Mouse (Mus musculus): Measurements from ENCODE around the gene Dpp7.

Dpp7 gene

DNA sequence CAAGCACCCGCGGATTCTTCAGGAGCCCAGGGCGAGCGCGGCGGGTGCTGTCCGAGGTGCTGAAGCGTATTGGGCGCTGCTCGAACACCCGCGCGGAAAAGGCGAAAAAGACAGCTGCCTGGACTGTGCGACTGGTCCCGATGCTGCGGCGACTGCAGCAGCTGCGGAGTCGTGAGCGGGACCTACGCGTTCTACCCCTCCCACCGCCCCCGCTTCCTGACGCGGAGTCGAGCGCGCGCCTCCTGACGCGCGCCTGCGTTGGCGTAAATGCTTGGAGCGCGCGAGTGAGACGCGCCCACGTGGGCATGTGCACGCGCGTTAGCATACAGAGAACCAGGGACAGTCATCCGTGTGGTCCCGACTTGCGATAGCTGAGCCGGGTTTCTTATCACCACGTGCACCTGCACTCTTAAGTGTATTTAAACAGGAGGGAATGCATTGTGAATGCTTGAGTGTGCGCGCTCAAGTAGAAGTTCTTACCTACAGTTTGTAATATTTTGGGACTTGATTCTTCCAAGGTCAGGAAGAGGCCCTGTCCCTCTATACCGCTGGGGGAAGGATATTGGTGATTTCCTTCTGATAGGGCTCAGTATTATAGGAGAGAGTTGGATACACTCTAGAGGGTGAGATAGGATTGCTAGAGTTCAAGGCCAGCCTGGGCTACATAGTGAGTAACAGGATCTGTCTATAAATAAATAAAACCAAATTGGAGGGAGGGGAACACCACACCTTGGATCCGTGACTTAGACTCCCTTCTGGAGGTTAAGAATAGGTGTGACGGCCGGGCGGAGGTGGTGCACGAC, 37.0 kb downstream of the Dpp7 start, which contains the start of gene Grin1:
Grin1 (minus strand) TSS at position 217 of the 803 bp plus-strand sequence.
- ATAC-seq (ENCODE audit: insufficient number of reproducible peaks, low FRiP score, low TSS enrichment) = peak; percentile 65; the same call in 1 of the 2 replicates

- ATAC-seq (ENCODE audit: insufficient number of reproducible peaks, low FRiP score, low TSS enrichment) = peak; percentile 59
These were observed 37.8 kb downstream of the Dpp7 start for GRCm38 (mm10) chr2:25318119-25318966.

DNA sequence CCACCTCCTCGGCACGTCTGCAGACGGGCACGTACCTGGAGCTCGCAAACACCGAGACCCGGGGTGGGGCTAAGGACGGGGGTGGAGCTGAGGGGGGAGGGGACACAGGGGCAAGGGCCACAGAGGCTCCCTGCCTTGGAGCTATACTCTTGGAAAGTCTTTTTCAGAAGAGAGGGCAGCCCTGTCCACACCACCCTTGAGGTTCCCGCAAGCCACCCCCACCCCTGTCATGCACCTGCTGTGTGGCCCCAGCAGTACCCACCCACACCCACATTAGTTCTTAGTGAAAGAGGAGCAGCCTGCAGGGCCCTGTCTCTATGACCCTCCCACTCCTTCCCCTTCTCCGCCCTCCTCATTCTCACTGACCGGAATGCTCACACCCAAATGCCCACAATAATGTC, 44.7 kb downstream of the Dpp7 start:
- no peak for ATAC-seq (ENCODE audit: insufficient number of reproducible peaks, low FRiP score, low TSS enrichment)

DNA sequence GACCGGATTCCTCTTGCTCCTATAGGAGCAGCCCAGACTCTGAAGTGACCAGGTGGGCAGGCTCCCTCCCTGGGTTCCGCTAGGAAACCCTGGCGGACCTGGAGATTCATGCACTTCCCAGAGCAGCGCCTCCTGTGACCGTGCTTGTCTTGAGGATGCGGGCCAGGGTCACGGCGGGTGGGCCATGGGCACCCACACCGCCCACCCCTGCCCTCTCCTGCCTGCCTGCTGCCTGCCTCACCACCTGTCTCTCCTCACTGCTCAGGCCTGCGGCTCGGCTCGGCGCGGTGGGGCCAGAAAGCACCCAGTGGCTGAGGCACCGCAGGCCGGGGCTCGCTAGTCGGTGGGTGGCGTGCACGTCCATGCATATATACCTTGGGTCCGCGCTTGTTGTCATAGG, 45.2 kb downstream of the Dpp7 start:
- ATAC-seq (ENCODE audit: insufficient number of reproducible peaks, low FRiP score, low TSS enrichment) = no peak

GRCm38 (mm10) chr2:25310180-25310579, 46.0 kb downstream of the Dpp7 start:
- ATAC-seq (ENCODE audit: insufficient number of reproducible peaks, low FRiP score, low TSS enrichment) = no peak

DNA sequence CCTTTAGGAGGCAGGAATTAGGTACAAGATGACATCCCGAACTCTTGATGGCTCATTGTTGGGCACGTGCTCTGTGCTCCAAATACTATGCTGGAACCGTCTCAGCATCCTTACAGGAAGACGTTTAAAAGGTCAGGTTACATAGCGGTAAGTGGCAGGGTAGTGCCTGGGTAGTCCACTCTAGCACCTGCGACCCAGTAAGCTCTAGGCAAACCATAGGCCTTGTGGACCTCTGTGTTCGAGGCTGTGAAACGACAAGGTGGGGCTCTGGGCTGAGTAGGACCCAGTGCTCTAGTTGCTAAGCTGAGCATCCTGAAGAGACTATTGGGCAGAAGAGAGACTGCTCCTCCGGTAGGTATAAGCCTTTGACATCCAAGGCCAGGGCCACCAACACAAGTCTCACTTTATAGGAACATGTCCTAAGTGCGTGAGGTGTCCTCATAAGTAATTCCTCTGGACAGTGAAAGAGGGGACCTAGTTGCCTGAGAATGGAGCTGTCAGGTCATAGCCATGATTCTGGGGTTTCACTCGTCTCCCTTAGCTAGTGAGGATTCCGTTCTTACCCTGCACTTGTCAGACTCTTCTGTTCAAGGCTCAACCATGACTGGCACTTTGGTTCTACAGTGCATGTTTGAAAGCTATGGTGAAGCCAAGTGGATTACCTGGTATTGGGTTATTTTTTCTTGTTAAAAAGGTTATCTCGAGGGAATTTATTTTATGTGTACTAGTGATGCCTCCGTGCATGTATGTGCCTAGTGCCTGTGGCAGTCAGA, 50.4 kb downstream of the Dpp7 start:
- no peak for ATAC-seq (ENCODE audit: insufficient number of reproducible peaks, low FRiP score, low TSS enrichment)

GRCm38 (mm10) chr2:25304657-25305541, 51.3 kb downstream of the Dpp7 start:
- ATAC-seq (ENCODE audit: insufficient number of reproducible peaks, low FRiP score, low TSS enrichment) = no peak

- ATAC-seq (ENCODE audit: insufficient number of reproducible peaks, low FRiP score, low TSS enrichment) = peak; percentile 64; the same call in 1 of the 2 replicates
These were observed 52.1 kb downstream of the Dpp7 start for GRCm38 (mm10) chr2:25303931-25304656.

DNA sequence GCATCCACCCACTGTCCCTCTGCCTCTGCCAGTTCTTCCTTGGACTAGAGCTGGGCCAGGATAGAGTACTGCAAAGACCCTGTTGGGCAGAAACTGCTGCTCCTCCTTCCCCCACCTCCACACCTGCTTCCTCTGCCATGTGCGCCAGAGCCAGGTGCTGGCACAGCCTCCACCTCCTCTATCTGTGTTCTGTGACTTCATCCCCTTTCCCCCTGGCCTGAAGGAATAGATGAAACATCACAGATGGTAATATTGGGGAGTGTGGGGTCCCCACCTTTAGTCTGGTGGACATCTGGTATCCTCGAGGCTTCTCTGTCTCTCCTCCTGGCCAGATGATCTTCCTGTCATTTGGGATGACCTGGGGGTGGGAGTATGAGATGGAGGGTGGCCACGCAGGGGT, 52.7 kb downstream of the Dpp7 start:
- ATAC-seq (ENCODE audit: insufficient number of reproducible peaks, low FRiP score, low TSS enrichment) = no peak
